Mouse (Mus musculus): ENCODE results near the gene Csrnp1.

- TF ChIP-seq CTCF (IDR thresholded peaks at IDR 0.05; ENCODE audit: insufficient read depth, low read depth, low read length) (no peak), POLR2A (IDR thresholded peaks at IDR 0.05; ENCODE audit: insufficient read depth, low read depth, low read length) (no peak)
These were observed 9.2 kb downstream of the Csrnp1 start for GRCm38 (mm10) chr9:119975286-119975685.
